Mouse (Mus musculus) naive thymus-derived CD4-positive, alpha-beta T cell, adult 2 months (primary cell): ENCODE measurements around the gene Gm12185.
A peak's percentile ranks its signal among the peaks of the same experiment; 100 is the strongest.
"Not testable (repeated sequence)": the region's sequence is repeated elsewhere in the genome, so short reads cannot be mapped to it uniquely, and the experiment has no call there.

Experiments used
- DNase-seq: peaks from one replicate; pipeline ENCODE4 v3.0.0-alpha.2; 2011; ENCODE audit warnings: low read depth

Gene Gm12185

GRCm38 (mm10) chr11:48913611-48914010 is 78.4 kb downstream of the Gm12185 start:
- no peak for DNase-seq

DNA sequence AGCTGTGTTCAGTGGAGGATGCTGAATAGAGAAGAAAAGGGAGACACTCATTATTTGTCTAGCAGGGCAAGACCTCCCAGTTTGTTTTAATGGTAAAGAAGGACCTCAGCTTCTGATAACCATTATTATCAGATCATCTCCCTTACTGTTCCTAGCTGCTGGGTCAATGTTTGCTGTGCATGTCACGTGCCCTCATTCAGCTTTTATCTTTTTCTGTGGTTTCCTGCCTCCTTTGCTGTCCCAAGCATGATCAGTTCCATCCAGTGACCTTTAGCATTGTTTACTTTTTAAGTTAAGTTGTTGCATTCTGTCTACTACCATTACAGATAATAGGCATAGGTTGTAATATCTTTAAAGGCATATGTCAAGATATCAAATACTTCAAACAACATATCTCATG is 83.6 kb downstream of the Gm12185 start:
- DNase-seq: no peak

GRCm38 (mm10) chr11:48902021-48902420 is 90.0 kb downstream of the Gm12185 start, which contains the start of gene Gm5431:
Gene Gm5431 (minus strand): TSS chr11:48902214.
- DNase-seq: no peak

- not testable (repeated sequence) for DNase-seq
Measured at GRCm38 (mm10) chr11:48901567-48901930, 90.5 kb downstream of the Gm12185 start.

DNA sequence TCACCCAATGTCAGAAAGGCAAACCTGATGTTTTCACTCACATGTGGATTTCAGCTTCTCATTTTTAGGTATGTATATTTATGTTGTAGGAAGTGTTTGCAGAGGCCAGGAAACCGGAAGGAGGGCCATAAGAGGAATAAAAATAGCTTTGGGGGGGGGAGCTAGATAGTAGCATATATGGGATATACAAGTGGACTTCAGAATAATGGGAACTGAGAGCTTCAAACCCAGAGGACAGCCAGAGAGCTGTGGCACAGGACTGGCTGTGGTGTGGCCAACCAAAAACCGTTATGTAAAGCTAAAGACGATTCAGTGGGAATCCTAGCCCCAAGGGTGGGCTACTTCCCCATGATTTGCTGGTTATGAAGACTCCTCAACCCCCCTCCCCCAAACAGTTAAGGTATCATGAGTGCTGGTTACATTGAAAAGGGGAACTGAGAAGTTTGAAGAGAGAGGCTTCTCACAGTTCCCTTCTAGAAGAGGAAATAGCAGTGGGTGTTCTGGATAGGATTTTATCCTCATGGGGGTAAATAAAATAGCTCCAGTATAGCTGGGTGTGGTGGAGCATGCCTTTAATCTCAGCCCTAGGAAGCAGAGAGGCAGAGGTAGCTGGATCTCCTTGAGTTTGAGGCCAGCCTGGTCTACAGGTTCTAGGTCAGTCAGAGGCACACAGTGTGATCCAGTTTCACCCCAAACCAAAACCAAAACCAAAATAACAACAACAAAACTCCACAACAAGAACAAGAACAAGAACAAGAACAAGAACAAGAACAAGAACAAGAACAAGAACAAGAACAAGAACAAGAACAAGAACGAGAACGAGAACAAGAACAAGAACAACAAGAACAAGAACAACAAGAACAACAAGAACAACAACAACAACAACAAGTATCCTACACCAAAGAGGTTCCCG is 91.1 kb downstream of the Gm12185 start:
- DNase-seq: not testable (repeated sequence)

DNA sequence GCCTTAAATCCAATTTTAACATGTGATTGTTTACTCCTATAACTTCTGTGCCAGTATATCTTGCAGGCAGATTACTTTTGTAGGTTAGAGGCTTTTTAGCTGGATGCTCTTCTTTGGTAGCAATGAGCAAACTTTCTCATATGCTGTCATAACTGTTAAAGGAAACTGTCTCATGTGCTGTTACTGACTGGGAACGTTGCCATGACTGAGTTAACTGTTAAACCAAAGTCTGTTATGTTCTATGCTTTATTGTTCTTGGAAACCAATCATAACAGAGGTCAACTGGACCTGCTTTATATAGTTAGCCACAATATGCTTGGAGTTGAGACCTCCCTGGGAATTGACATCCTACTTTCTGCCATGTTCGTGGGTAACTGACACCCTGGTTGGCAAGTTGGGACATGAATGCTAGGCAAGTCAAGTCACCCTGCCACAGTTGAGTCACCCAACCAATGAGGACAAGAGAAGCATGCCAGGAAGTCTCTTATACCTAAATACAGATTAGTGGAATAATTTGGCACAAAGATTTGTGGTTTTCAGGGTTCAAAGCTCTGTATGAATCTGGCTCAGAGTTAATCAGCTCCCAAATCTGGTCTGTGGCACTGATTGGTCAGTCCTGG is 93.1 kb downstream of the Gm12185 start:
- DNase-seq: no peak

- DNase-seq: peak; percentile 44
Measured at GRCm38 (mm10) chr11:48876680-48877079, 115.3 kb downstream of the Gm12185 start.

- not testable (repeated sequence) for DNase-seq
Measured at GRCm38 (mm10) chr11:48875343-48875837, 116.6 kb downstream of the Gm12185 start.

GRCm38 (mm10) chr11:48874465-48874864 is 117.6 kb downstream of the Gm12185 start:
- peak; percentile 89 for DNase-seq

DNA sequence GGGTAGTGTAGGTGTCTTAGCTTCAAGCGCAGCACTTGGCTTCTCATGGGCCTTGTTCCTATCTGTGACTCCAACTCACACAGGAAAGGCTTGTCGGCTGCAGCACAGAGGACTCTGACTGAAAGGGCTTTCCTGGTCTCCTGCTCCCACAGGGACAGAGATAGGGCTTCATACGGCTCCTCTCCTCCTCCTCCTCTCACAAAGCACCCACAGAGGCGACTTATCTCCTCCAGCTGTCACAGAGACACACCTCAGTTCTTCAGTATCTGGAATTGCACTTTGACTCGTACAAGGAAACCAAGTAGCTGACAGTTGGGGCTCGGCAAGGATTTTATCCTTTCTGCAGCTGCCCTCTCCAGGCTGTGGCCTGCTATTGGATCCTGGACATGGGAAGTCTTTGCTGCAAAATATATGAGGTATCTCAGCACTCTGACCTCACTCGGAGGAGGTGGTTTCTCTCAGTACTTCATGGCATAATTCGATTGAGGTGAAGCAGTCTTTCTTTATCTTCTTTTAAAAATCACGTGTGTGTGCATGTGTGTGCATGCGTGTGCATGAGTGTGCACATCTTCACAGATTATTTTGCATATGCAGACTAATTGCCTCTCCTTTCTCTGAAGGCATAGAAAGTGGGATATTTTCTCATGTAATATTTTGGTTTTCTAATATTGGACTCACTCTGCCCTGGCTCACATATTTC is 118.3 kb downstream of the Gm12185 start:
- no peak for DNase-seq

DNA sequence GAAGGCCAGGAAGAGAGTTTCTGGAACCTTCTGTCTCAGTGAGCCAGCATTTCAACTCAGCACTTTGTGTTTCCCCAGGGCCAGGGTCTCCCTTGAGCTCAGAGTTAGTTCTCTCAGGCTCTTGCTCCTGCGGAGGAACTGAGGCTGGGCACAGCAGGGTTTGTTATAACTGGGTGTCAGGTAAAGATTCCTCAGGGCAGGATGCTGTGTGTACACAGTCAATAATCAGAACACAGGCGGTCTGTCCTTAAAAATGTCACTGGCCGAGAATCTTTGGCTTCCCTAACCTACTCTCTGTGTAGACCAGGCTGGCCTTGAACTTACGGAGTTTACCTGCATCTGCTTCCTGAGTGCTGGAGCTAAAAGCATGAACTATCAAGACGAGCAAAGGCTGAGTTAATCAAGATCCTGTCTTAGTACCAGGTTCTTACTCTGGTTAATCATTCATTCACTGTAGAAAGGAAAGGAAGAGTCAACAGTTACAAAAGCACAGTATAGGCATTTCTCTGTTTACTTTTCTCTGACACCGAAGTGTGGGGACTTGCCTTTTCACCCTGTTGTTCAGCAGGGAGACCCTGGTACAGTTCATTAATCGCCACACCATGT is 119.2 kb downstream of the Gm12185 start:
- DNase-seq: peak; percentile 48

- peak; percentile 68 for DNase-seq
Measured at GRCm38 (mm10) chr11:48871817-48872541, 120.0 kb downstream of the Gm12185 start.

- peak; percentile 90 for DNase-seq
Measured at GRCm38 (mm10) chr11:48871201-48871772, 120.7 kb downstream of the Gm12185 start, which contains the start of gene Irgm1. Gene Irgm1 (minus strand): TSS chr11:48871683.

DNA sequence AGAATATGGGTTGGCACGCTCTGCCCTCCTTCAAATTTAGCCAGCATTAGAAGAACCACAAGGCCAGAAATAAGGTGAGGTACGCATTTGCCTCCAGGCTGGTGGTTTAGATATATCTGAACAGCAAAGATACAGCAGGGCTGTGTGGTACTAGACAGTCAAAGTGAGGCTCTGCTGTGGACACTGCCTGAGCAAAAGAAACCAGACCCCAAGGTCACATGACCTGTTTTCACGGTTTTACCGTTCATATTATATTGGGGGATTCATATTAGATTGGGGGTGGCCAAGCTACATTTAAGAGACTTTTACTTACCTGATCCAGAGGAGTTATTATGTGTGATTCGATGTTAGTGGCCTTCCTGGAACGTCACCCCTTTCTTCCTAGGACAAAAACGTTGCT is 121.2 kb downstream of the Gm12185 start:
- no peak for DNase-seq

DNA sequence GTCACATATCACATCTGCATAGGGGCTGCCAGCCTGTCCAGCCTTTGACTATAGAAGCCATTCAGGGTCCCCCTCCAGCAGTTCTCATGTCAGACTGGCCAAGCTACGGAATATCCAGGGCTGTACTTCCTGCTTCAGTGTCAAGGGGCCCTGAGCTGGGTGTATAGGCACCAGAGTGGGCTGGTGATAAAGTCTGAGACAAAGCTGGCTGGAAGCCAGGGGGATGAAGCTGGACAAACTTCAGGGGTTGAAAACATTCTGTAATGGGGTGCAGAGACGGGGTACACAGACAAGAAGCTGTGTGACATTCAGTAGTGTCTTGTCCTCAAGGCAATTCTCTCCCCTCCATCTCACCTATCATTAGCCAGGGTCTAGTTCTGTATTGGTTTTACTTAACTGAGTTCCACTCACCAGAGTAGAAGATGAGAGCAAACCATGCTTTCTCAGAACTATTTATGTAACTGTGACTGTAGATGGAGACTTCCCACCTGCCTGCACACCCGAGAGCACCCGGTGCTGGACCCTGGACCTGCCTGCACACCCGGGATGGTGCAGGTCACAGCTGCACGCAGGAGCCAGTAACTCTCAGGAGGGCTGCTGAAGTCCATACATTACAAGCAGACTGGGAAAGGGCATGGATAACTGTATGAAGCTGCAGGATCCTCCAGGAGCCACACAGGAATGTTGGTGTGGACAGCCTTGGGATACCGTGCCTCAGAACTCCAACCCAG is 122.5 kb downstream of the Gm12185 start:
- peak; percentile 44 for DNase-seq

GRCm38 (mm10) chr11:48866481-48866880 is 125.5 kb downstream of the Gm12185 start:
- DNase-seq: no peak

GRCm38 (mm10) chr11:48863808-48864207 is 128.2 kb downstream of the Gm12185 start:
- DNase-seq: no peak

DNA sequence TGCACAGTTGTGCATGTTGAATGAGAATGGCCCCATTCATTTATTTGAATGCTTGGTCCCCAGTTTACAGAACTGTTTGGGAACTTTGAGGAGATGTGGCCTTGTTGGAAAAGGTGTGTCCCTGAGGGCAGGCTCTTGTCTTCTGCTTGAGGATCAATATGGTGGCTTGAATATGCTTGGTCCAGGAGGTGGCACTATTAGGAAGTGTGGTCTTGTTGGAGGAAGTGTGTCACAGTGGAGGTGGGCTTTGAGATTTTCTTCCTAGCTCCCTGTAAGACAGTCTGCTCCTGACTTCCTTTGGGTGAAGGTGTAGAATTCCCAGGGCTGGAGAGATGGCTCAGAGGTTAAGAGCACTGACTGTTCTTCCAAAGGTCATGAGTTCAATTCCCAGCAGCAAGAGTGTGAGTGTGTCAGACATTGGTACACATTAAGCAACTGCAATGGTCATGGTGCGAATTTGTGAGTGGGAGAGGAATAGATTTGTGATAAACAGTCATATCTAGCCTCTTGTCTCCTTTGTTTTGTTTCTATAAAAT is 129.2 kb downstream of the Gm12185 start:
- no peak for DNase-seq

DNA sequence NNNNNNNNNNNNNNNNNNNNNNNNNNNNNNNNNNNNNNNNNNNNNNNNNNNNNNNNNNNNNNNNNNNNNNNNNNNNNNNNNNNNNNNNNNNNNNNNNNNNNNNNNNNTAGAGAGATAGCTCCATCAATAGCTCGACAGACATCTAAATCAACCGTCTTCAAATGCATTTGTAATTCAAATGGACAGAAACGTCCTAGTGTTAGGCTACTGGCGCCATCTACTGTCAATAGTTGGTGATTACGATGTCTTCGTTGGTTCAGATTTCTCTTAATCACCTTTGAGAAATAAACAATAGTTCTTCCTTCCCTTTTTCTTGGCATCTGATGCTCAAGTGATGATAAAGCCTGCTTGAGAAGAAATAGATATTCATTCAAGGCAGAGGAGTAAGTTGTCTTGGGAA is 133.0 kb downstream of the Gm12185 start:
- peak; percentile 90 for DNase-seq
